Mouse (Mus musculus): ENCODE measurements around the gene Smc1b. TPM values are rescaled to one million over a fixed set of nuclear protein-coding genes. Genes with fewer than 3 reads are reported as not detected.

Gene Smc1b
- polyA plus RNA-seq, 1 experiment from 2014 or later = not detected

GRCm38 (mm10) chr15:85063421-85063820 is 68.3 kb downstream of the Smc1b start:
- TF ChIP-seq CTCF (IDR thresholded peaks at IDR 0.05) (no peak), EP300 (IDR thresholded peaks at IDR 0.05) (no peak)
- Histone ChIP-seq H3K36me3 (ENCODE audit: insufficient read depth, low read length) (0 out of 2 replicates have a peak, but pooled peaks cover 13% of the 10 kb centered on the region), H3K4me2 (replicated peaks; ENCODE audit: low read depth, low read length) (no peak overlapping the region), H3K9me3 (ENCODE audit: low read length) (no peaks in the 10 kb centered on the region), H3K9ac (replicated peaks; ENCODE audit: low read depth) (no peak overlapping the region), H3K27ac (ENCODE audit: low read length) (no peak overlapping the region), H3K4me1 (ENCODE audit: insufficient read depth, low read depth, low read length) (no peaks in the 10 kb centered on the region), H3K27me3 (replicated peaks; ENCODE audit: insufficient read depth, low read length) (no peaks in the 10 kb centered on the region), H3K4me3 (ENCODE audit: low read depth, low read length) (no peak overlapping the region)
- WGBS = 88% methylated on average over 2 of the region's 2 CpGs
- no peak for ATAC-seq
- DNase-seq (ENCODE audit: low spot score) = no peak

DNA sequence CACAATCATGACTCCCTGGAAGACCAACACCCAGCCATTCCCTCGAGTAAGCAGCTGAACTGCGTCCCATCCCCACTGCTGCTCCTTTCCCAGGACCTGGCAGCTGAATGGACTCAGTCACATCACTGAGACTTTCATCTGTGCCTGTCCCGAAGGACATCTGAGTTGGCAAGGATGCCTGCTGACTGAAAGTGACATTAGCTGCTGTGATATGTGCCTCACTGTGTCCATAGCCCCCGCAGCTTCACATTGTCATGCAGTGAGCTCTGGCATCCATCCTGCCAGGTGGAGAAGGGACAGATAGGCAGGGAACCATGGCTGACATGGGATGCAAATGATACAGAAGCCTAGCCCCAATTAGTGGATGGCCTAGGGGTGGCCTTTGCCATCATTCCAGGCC is 76.6 kb downstream of the Smc1b start:
- 81% methylated on average over 4 of the region's 4 CpGs for WGBS

GRCm38 (mm10) chr15:85054098-85054497 is 77.7 kb downstream of the Smc1b start:
- Histone ChIP-seq H3K4me2 (replicated peaks; ENCODE audit: low read depth, low read length) (no peak overlapping the region), H3K27me3 (replicated peaks; ENCODE audit: insufficient read depth, low read length) (no peaks in the 10 kb centered on the region), H3K27ac (ENCODE audit: low read length) (no peak overlapping the region), H3K9ac (replicated peaks; ENCODE audit: low read depth) (no peak overlapping the region), H3K4me3 (ENCODE audit: low read depth, low read length) (no peak overlapping the region), H3K9me3 (ENCODE audit: low read length) (no peaks in the 10 kb centered on the region), H3K36me3 (ENCODE audit: insufficient read depth, low read length) (peaks cover 20% of the 10 kb centered on the region), H3K4me1 (ENCODE audit: insufficient read depth, low read depth, low read length) (no peaks in the 10 kb centered on the region)
- DNase-seq (ENCODE audit: low spot score) (no peak), ATAC-seq (no peak)
- 92% methylated on average over 3 of the region's 3 CpGs for WGBS
- TF ChIP-seq CTCF (IDR thresholded peaks at IDR 0.05) (no peak), EP300 (IDR thresholded peaks at IDR 0.05) (no peak)

More for the DNA sequence above, 76.6 kb downstream of the Smc1b start:
- H3K27ac ChIP-seq (ENCODE audit: low read length) = no peak overlapping the region
- no peak overlapping the region for H3K4me3 ChIP-seq (ENCODE audit: low read depth, low read length)
- H3K27me3 ChIP-seq (replicated peaks; ENCODE audit: insufficient read depth, low read length) = no peaks in the 10 kb centered on the region
- no peak for TF ChIP-seq EP300 (IDR thresholded peaks at IDR 0.05)
- TF ChIP-seq CTCF (IDR thresholded peaks at IDR 0.05) = no peak
- H3K9ac ChIP-seq (replicated peaks; ENCODE audit: low read depth) = no peak overlapping the region
- H3K4me2 ChIP-seq (replicated peaks; ENCODE audit: low read depth, low read length) = no peak overlapping the region
- DNase-seq (ENCODE audit: low spot score) = no peak
- no peak for ATAC-seq
- H3K36me3 ChIP-seq (ENCODE audit: insufficient read depth, low read length) = peaks cover 18% of the 10 kb centered on the region
- no peaks in the 10 kb centered on the region for H3K9me3 ChIP-seq (ENCODE audit: low read length)
- no peaks in the 10 kb centered on the region for H3K4me1 ChIP-seq (ENCODE audit: insufficient read depth, low read depth, low read length)

DNA sequence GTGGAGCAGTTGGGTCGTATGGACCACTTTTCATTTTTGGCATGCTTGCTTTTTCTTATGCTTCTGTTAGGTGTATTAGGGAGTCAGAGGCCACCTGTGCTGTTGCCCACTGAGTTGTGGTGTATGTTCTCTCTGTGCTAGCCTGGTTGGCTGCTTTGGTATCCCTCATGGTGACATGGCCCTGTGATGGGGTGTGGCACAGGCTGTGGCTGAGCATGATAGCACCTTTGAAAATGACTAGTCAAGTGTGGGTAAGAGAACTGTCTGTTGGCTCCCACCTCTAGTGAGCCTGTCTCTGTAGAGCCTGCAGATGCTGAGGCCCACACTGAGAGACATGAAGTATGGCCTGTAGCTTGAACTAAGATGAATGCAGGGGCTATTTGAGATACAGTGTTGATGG is 82.0 kb downstream of the Smc1b start:
- ATAC-seq = no peak
- Histone ChIP-seq H3K27ac (ENCODE audit: low read length) (no peak overlapping the region), H3K4me2 (replicated peaks; ENCODE audit: low read depth, low read length) (no peak overlapping the region), H3K27me3 (replicated peaks; ENCODE audit: insufficient read depth, low read length) (no peaks in the 10 kb centered on the region), H3K9ac (replicated peaks; ENCODE audit: low read depth) (no peak overlapping the region), H3K4me1 (ENCODE audit: insufficient read depth, low read depth, low read length) (no peaks in the 10 kb centered on the region), H3K36me3 (ENCODE audit: insufficient read depth, low read length) (peaks cover 32% of the 10 kb centered on the region), H3K9me3 (ENCODE audit: low read length) (no peaks in the 10 kb centered on the region), H3K4me3 (ENCODE audit: low read depth, low read length) (no peak overlapping the region)
- WGBS = 100% methylated on average over 1 of the region's 1 CpGs
- TF ChIP-seq CTCF (IDR thresholded peaks at IDR 0.05) (no peak), EP300 (IDR thresholded peaks at IDR 0.05) (no peak)
- DNase-seq (ENCODE audit: low spot score) = no peak

GRCm38 (mm10) chr15:85047865-85048264 is 83.9 kb downstream of the Smc1b start:
- Histone ChIP-seq H3K4me2 (replicated peaks; ENCODE audit: low read depth, low read length) (no peak overlapping the region), H3K9me3 (ENCODE audit: low read length) (no peaks in the 10 kb centered on the region), H3K9ac (replicated peaks; ENCODE audit: low read depth) (no peak overlapping the region), H3K4me3 (ENCODE audit: low read depth, low read length) (no peak overlapping the region), H3K27me3 (replicated peaks; ENCODE audit: insufficient read depth, low read length) (no peaks in the 10 kb centered on the region), H3K4me1 (ENCODE audit: insufficient read depth, low read depth, low read length) (no peaks in the 10 kb centered on the region), H3K27ac (ENCODE audit: low read length) (no peak overlapping the region), H3K36me3 (ENCODE audit: insufficient read depth, low read length) (peaks cover 27% of the 10 kb centered on the region; the same call in 1 of the 2 replicates)
- TF ChIP-seq CTCF (IDR thresholded peaks at IDR 0.05) = no peak
- TF ChIP-seq EP300 (IDR thresholded peaks at IDR 0.05) = no peak
- DNase-seq (ENCODE audit: low spot score) (no peak), ATAC-seq (no peak)
- WGBS = 86% methylated on average over 4 of the region's 4 CpGs

- no peak for ATAC-seq
- H3K4me2 ChIP-seq (replicated peaks; ENCODE audit: low read depth, low read length) = no peak overlapping the region
- H3K27ac ChIP-seq (ENCODE audit: low read length) = no peak overlapping the region
- peaks cover 27% of the 10 kb centered on the region; the same call in 1 of the 2 replicates for H3K36me3 ChIP-seq (ENCODE audit: insufficient read depth, low read length)
- no peaks in the 10 kb centered on the region for H3K27me3 ChIP-seq (replicated peaks; ENCODE audit: insufficient read depth, low read length)
- DNase-seq (ENCODE audit: low spot score) = no peak
- TF ChIP-seq CTCF (IDR thresholded peaks at IDR 0.05) (no peak), EP300 (IDR thresholded peaks at IDR 0.05) (no peak)
- no peaks in the 10 kb centered on the region for H3K9me3 ChIP-seq (ENCODE audit: low read length)
- H3K4me1 ChIP-seq (ENCODE audit: insufficient read depth, low read depth, low read length) = peaks cover 3% of the 10 kb centered on the region; the same call in 1 of the 2 replicates
- 90% methylated on average over 14 of the region's 14 CpGs for WGBS
- H3K4me3 ChIP-seq (ENCODE audit: low read depth, low read length) = no peak overlapping the region
- no peak overlapping the region for H3K9ac ChIP-seq (replicated peaks; ENCODE audit: low read depth)
Measured at GRCm38 (mm10) chr15:85046230-85046950, 85.4 kb downstream of the Smc1b start.
